Comparison of ENCODE assay signal across 11 mouse cellular contexts in the genomic region with DNA sequence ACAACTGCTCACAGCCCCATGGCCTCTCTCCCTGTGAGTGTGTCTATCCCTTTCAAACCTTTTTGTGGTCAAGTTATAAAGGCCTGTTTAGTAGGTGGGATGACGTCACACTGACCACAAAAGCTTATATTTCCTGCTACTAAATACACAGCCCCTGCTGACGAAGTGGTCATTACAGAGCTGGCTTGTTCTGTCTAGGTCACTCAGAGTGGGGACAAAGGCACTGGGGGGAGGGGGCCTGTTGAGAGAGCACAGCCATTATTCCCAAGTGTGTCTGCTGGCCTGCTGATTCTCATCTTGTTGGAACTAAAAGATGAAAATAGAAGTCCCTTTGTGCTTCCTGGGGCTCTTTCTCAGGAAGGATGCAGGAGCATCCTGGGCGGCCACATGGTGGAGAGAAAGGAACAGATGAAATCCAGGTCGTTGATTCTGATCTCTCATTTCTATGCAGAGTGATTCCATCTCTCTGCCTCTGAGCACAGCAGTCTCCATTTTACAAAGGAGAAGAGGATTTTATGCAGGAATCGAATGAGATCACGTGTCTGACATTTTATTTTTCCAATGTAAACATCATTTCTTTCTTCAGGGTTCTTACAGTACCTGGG.
DNase-seq lines count a peak whose midpoint lies in the region; ATAC-seq and TF ChIP-seq lines count a peak whose summit lies in the region.
"Had no signal": no experiment of that assay in that cellular context is flagged by ENCODE, and none has a peak within 500 bp of the region (broad histone marks: within the 10 kb centered on the region; RNA-seq: fewer than 3 reads in every experiment).

No protein-coding gene starts in this region.

- TF ChIP-seq CTCF in heart, adult 2 months (IDR thresholded peaks at IDR 0.05) = no peak
- no peak for TF ChIP-seq CTCF in forebrain, postnatal 0 days (IDR thresholded peaks at IDR 0.05; ENCODE audit: low read depth)

- ATAC-seq in forebrain, postnatal 0 days = peak; percentile 78
- 0 out of 2 replicates have a peak, but pooled peaks have one; percentile 42 for ATAC-seq in midbrain, embryonic 15.5 days (replicated peaks)

- peak overlapping the region; percentile 53 for H3K27ac ChIP-seq in heart, embryonic 10.5 days
- H3K27ac ChIP-seq in heart, adult 2 months = no peak overlapping the region
- H3K27ac ChIP-seq in forebrain, postnatal 0 days (ENCODE audit: low read depth, low read length) = no peak overlapping the region
- no peak overlapping the region for H3K27ac ChIP-seq in midbrain, embryonic 15.5 days
- H3K27ac ChIP-seq: embryonic facial prominence, embryonic 13.5 days had no signal

- no peak for DNase-seq in heart, embryonic 10.5 days (ENCODE audit: low spot score)
- no peak for DNase-seq in heart, adult 2 months
- peak; percentile 74 for DNase-seq in embryo, embryonic 10 days (ENCODE audit: low spot score)
- peak; percentile 19 for DNase-seq in forebrain, postnatal 0 days
- DNase-seq in kidney, postnatal 14 days = no peak
- no peak for DNase-seq in adrenal gland, adult 8-10 months
- no peak for DNase-seq in kidney, adult 9 months
- DNase-seq: gastrocnemius, postnatal 25 days; lung, postnatal 10 days had no signal

- no peak for TF ChIP-seq EP300 in heart, adult 2 months (IDR thresholded peaks at IDR 0.05; ENCODE audit: insufficient read depth, low read depth, low read length)

- intact Hi-C loops in heart, adult 2 months (cut with DNase I) = loop anchor here (5.0 to 10.0 kb wide), 3 partner anchors 91 to 464 kb away; no protein-coding TSS in a partner anchor

- H3K4me1 ChIP-seq in heart, embryonic 10.5 days = peaks cover 12% of the 10 kb centered on the region
- H3K4me1 ChIP-seq in heart, adult 2 months (ENCODE audit: control insufficient read depth, insufficient read depth, low read length) = peaks cover 1% of the 10 kb centered on the region
- H3K4me1 ChIP-seq in forebrain, postnatal 0 days (ENCODE audit: insufficient read depth) = no peaks in the 10 kb centered on the region
- H3K4me1 ChIP-seq in midbrain, embryonic 15.5 days = peaks cover 5% of the 10 kb centered on the region; the same call in 1 of the 2 replicates

- no peaks in the 10 kb centered on the region for H3K9me3 ChIP-seq in heart, embryonic 10.5 days
- H3K9me3 ChIP-seq in forebrain, postnatal 0 days (ENCODE audit: low read length) = no peaks in the 10 kb centered on the region
- no peaks in the 10 kb centered on the region for H3K9me3 ChIP-seq in midbrain, embryonic 15.5 days
- H3K9me3 ChIP-seq: embryonic facial prominence, embryonic 13.5 days had no signal

- no peak overlapping the region for H3K4me2 ChIP-seq in forebrain, postnatal 0 days (ENCODE audit: low read depth)
- no peak overlapping the region for H3K4me2 ChIP-seq in midbrain, embryonic 15.5 days
- H3K4me2 ChIP-seq: embryonic facial prominence, embryonic 13.5 days had no signal

- WGBS in heart, embryonic 10.5 days = 61% methylated on average over 6 of the region's 6 CpGs
- WGBS in heart, adult 2 months = 71% methylated on average over 6 of the region's 6 CpGs
- 27% methylated on average over 6 of the region's 6 CpGs for WGBS in forebrain, postnatal 0 days
- WGBS in midbrain, embryonic 15.5 days = 19% methylated on average over 6 of the region's 6 CpGs

- no peaks in the 10 kb centered on the region for H3K27me3 ChIP-seq in heart, embryonic 10.5 days (ENCODE audit: insufficient read depth, poor library complexity, severe bottlenecking)
- H3K27me3 ChIP-seq in heart, adult 2 months (ENCODE audit: control insufficient read depth, insufficient read depth, low read length) = no peaks in the 10 kb centered on the region
- H3K27me3 ChIP-seq in forebrain, postnatal 0 days (ENCODE audit: insufficient read depth, low read length) = no peaks in the 10 kb centered on the region
- H3K27me3 ChIP-seq in midbrain, embryonic 15.5 days (replicated peaks) = no peaks in the 10 kb centered on the region
- H3K27me3 ChIP-seq: embryonic facial prominence, embryonic 13.5 days had no signal

- no peaks in the 10 kb centered on the region for H3K36me3 ChIP-seq in heart, embryonic 10.5 days
- H3K36me3 ChIP-seq in heart, adult 2 months (ENCODE audit: control insufficient read depth, insufficient read depth, low read length) = no peaks in the 10 kb centered on the region
- no peaks in the 10 kb centered on the region for H3K36me3 ChIP-seq in forebrain, postnatal 0 days (ENCODE audit: insufficient read depth)
- H3K36me3 ChIP-seq in midbrain, embryonic 15.5 days (replicated peaks) = no peaks in the 10 kb centered on the region
- H3K36me3 ChIP-seq: embryonic facial prominence, embryonic 13.5 days had no signal

- TF ChIP-seq POLR2A in heart, adult 2 months (IDR thresholded peaks at IDR 0.05; ENCODE audit: insufficient read depth, low read depth, low read length) = no peak

- no peak overlapping the region for H3K9ac ChIP-seq in heart, adult 2 months (ENCODE audit: low read depth, low read length)
- H3K9ac ChIP-seq in forebrain, postnatal 0 days = no peak overlapping the region
- H3K9ac ChIP-seq in midbrain, embryonic 15.5 days = no peak overlapping the region
- H3K9ac ChIP-seq: embryonic facial prominence, embryonic 13.5 days had no signal

- H3K79me2 ChIP-seq in heart, adult 2 months (replicated peaks; ENCODE audit: control insufficient read depth, insufficient read depth, low read length) = no peaks in the 10 kb centered on the region

- no peak overlapping the region for H3K4me3 ChIP-seq in heart, embryonic 10.5 days
- H3K4me3 ChIP-seq in heart, adult 2 months = no peak overlapping the region
- H3K4me3 ChIP-seq in forebrain, postnatal 0 days (ENCODE audit: low read depth, low read length) = no peak overlapping the region
- no peak overlapping the region for H3K4me3 ChIP-seq in midbrain, embryonic 15.5 days
- H3K4me3 ChIP-seq: embryonic facial prominence, embryonic 13.5 days had no signal

Comparison
In these comparisons a context has a peak if more than half of its experiments do, and no peak if none do; other contexts are left out.
1. DNase-seq: peak in embryo, embryonic 10 days (single experiment) and forebrain, postnatal 0 days (single experiment); none in heart, embryonic 10.5 days (single experiment), heart, adult 2 months (0 of 2), kidney, postnatal 14 days (single experiment), adrenal gland, adult 8-10 months (single experiment) and kidney, adult 9 months (single experiment).